Mouse (Mus musculus): Measurements from ENCODE around the gene Chst11.

- TF ChIP-seq POLR2A (IDR thresholded peaks at IDR 0.05; ENCODE audit: borderline replicate concordance, insufficient read depth, low read length) (no peak), CTCF (IDR thresholded peaks at IDR 0.05; ENCODE audit: borderline replicate concordance, insufficient read depth, low read depth, low read length) (no peak)
These were observed 109.0 kb downstream of the Chst11 start for GRCm38 (mm10) chr10:83094248-83094647.
